Mouse (Mus musculus) frontal cortex, adult 2 months (tissue): ENCODE results near the gene Zbtb1. TPM values are rescaled to one million over a fixed set of nuclear protein-coding genes. Genes with fewer than 3 reads are reported as not detected.

Experiments
- DNase-seq, 2 experiments: peaks; one replicate each; pipeline ENCODE4 v3.0.0; 2022; ENCODE audit warnings: low spot score in 1 of 2; ENCODE audit errors: extremely low spot score in 1 of 2
- polyA plus RNA-seq: library from polyadenylated mRNA; depleted of rRNA; stranded (reverse); fragments of >200 nt; gene quantifications from 2 replicates; pipeline ENCODE4 v1.2.3, GENCODE M21; 2012; rRNA removed

Gene Zbtb1
- polyA plus RNA-seq, 1 experiment: 3.9 TPM

- no peak for DNase-seq
Observed at GRCm38 (mm10) chr12:76446201-76446600, 76.1 kb downstream of the Zbtb1 start.

Other genes starting within 250 kb of the Zbtb1 start
- 0.22 and 0.25 TPM in 2 replicates for gene Esr2, start 193.0 kb upstream of the Zbtb1 start, polyA plus RNA-seq
- gene Tex21, start 123.5 kb upstream of the Zbtb1 start, polyA plus RNA-seq: not detected in 2 replicates
- 33.9 and 34.3 TPM in 2 replicates for gene Mthfd1, start 115.0 kb upstream of the Zbtb1 start, polyA plus RNA-seq
- 41.2 and 42.3 TPM in 2 replicates for gene Akap5, start 45.4 kb upstream of the Zbtb1 start, polyA plus RNA-seq
- gene Zbtb25, start 664 bp upstream of the Zbtb1 start, polyA plus RNA-seq: 15.9 and 19.0 TPM in 2 replicates
- gene Hspa2, start 33.9 kb downstream of the Zbtb1 start, polyA plus RNA-seq: 64.5 and 73.2 TPM in 2 replicates
- 1.5 and 1.8 TPM in 2 replicates for gene Ppp1r36, start 47.3 kb downstream of the Zbtb1 start, polyA plus RNA-seq
- gene Plekhg3, start 160.6 kb downstream of the Zbtb1 start, polyA plus RNA-seq: 11.6 and 12.6 TPM in 2 replicates